Mouse (Mus musculus): ENCODE measurements around the gene Cep19. TPM values are rescaled to one million over a fixed set of nuclear protein-coding genes. Genes with fewer than 3 reads are reported as not detected.

Cep19 gene
- polyA plus RNA-seq, 1 experiment = 6.6 TPM

DNA sequence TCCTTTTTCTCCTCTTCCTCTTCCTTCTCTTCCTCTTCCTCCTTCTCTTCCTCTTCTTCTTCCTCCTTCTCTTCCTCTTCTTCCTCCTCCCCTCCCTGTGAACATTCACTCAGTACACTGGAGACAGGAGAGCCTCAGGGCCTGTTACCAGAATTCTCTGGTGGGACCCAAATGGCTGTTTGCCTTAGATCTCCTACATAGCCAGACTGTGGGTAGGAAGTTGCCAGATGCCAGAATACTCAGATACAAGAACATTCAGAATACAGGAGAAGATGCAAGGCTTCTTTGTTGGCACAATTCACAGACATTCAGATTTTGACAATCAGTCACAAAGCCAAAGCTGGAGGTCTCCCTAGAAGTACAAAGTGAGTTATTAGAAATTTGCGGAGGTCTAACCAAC lies 39.4 kb downstream of the Cep19 start:
- Histone ChIP-seq H3K36me3 (ENCODE audit: control insufficient read depth, insufficient read depth) (no peaks in the 10 kb centered on the region), H3K27me3 (ENCODE audit: control insufficient read depth, insufficient read depth, insufficient read length) (peaks cover 37% of the 10 kb centered on the region), H3K4me3 (no peak overlapping the region), H3ac (ENCODE audit: control insufficient read depth, insufficient read length) (no peak overlapping the region), H3K4me2 (ENCODE audit: low read depth) (no peak overlapping the region), H3K79me2 (ENCODE audit: control insufficient read depth, insufficient read depth) (no peaks in the 10 kb centered on the region)
- TF ChIP-seq MYOD1 (IDR thresholded peaks at IDR 0.05; ENCODE audit: control insufficient read depth in 1 of 3, insufficient read length in 2 of 3, low read depth in 2 of 3) (no peak), CEBPB (IDR thresholded peaks at IDR 0.05; ENCODE audit: insufficient read depth, poor library complexity, severe bottlenecking) (no peak), POLR2AphosphoS2 (IDR thresholded peaks at IDR 0.05; ENCODE audit: insufficient read length, low read depth) (no peak)

DNA sequence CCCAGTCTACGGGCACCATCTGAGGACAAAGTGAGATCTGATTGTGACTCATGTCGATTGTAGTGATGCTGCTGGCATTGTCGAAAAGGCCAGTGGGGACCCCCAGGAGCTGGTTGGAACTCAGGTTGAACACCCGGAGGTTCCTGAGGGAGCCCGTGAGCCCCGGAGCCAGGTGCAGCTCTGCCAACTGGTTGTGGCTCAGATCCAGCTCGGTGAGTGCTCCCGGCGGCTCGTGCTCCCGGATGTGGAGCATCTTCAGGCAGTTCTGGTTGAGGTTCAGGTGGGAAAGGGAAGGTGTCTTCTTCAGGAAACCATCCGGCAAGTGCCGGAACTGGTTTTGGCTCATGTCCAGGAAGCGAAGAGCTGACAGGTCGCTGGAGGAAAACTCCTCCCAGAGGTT lies 44.2 kb downstream of the Cep19 start:
- TF ChIP-seq TCF12 (IDR thresholded peaks at IDR 0.05; ENCODE audit: insufficient read depth, poor library complexity, severe bottlenecking) (no peak), POLR2AphosphoS2 (IDR thresholded peaks at IDR 0.05; ENCODE audit: insufficient read length, low read depth) (no peak), MAX (IDR thresholded peaks at IDR 0.05; ENCODE audit: low read depth) (no peak), REST (IDR thresholded peaks at IDR 0.05; ENCODE audit: insufficient read depth, insufficient read length) (no peak), MYOG (IDR thresholded peaks at IDR 0.05; ENCODE audit: control insufficient read depth in 1 of 3, insufficient read depth in 1 of 3, insufficient read length in 2 of 3, low read depth in 2 of 3) (no peak), POLR2A (IDR thresholded peaks at IDR 0.05; ENCODE audit: insufficient read length, low read depth) (no peak), E2F4 (IDR thresholded peaks at IDR 0.05; ENCODE audit: insufficient read depth) (no peak), SRF (IDR thresholded peaks at IDR 0.05; ENCODE audit: control insufficient read depth, insufficient read length, low read depth) (no peak), MYOD1 (IDR thresholded peaks at IDR 0.05; ENCODE audit: control insufficient read depth in 1 of 3, insufficient read length in 2 of 3, low read depth in 2 of 3) (no peak), USF1 (IDR thresholded peaks at IDR 0.05; ENCODE audit: low read depth) (no peak), CEBPB (IDR thresholded peaks at IDR 0.05; ENCODE audit: insufficient read depth, poor library complexity, severe bottlenecking) (no peak), TCF3 (IDR thresholded peaks at IDR 0.05; ENCODE audit: insufficient read length, low read depth) (no peak)
- Histone ChIP-seq H3ac (ENCODE audit: control insufficient read depth, insufficient read length) (no peak overlapping the region), H3K27me3 (ENCODE audit: control insufficient read depth, insufficient read depth, insufficient read length) (peaks cover 31% of the 10 kb centered on the region), H3K4me3 (no peak overlapping the region), H3K79me2 (ENCODE audit: control insufficient read depth, insufficient read depth) (no peaks in the 10 kb centered on the region), H3K4me2 (ENCODE audit: low read depth) (no peak overlapping the region), H3K36me3 (ENCODE audit: control insufficient read depth, insufficient read depth) (no peaks in the 10 kb centered on the region)

DNA sequence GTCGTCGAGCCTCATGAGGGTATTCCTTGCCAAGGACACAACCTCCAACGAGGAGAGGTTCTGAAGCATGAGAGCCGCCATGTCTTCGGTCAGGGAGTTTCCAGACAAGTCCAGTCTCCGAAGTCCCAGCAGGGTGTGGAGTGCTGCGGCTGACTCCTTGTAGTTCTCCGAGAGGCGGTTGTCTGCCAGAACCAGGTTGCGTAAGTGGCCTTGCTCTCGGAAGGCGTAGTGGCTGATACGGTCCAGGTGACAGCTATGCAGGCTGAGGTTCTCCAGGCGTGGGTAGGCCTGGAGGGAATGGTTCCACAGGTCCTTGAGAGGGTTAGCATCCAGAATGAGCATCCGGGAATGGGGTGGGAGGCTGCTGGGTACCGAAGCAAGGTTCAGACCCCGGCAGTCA lies 45.0 kb downstream of the Cep19 start:
- Histone ChIP-seq H3K36me3 (ENCODE audit: control insufficient read depth, insufficient read depth) (no peaks in the 10 kb centered on the region), H3K79me2 (ENCODE audit: control insufficient read depth, insufficient read depth) (no peaks in the 10 kb centered on the region), H3ac (ENCODE audit: control insufficient read depth, insufficient read length) (no peak overlapping the region), H3K4me3 (no peak overlapping the region), H3K27me3 (ENCODE audit: control insufficient read depth, insufficient read depth, insufficient read length) (peaks cover 23% of the 10 kb centered on the region), H3K4me2 (ENCODE audit: low read depth) (no peak overlapping the region)
- TF ChIP-seq TCF12 (IDR thresholded peaks at IDR 0.05; ENCODE audit: insufficient read depth, poor library complexity, severe bottlenecking) = no peak
- TF ChIP-seq MYOD1 (IDR thresholded peaks at IDR 0.05; ENCODE audit: control insufficient read depth in 1 of 3, insufficient read length in 2 of 3, low read depth in 2 of 3) = no peak
- TF ChIP-seq USF1 (IDR thresholded peaks at IDR 0.05; ENCODE audit: low read depth) = no peak
- no peak for TF ChIP-seq REST (IDR thresholded peaks at IDR 0.05; ENCODE audit: insufficient read depth, insufficient read length)
- TF ChIP-seq TCF3 (IDR thresholded peaks at IDR 0.05; ENCODE audit: insufficient read length, low read depth) = no peak
- TF ChIP-seq SRF (IDR thresholded peaks at IDR 0.05; ENCODE audit: control insufficient read depth, insufficient read length, low read depth) = no peak
- TF ChIP-seq POLR2A (IDR thresholded peaks at IDR 0.05; ENCODE audit: insufficient read length, low read depth) = no peak
- TF ChIP-seq E2F4 (IDR thresholded peaks at IDR 0.05; ENCODE audit: insufficient read depth) = no peak

DNA sequence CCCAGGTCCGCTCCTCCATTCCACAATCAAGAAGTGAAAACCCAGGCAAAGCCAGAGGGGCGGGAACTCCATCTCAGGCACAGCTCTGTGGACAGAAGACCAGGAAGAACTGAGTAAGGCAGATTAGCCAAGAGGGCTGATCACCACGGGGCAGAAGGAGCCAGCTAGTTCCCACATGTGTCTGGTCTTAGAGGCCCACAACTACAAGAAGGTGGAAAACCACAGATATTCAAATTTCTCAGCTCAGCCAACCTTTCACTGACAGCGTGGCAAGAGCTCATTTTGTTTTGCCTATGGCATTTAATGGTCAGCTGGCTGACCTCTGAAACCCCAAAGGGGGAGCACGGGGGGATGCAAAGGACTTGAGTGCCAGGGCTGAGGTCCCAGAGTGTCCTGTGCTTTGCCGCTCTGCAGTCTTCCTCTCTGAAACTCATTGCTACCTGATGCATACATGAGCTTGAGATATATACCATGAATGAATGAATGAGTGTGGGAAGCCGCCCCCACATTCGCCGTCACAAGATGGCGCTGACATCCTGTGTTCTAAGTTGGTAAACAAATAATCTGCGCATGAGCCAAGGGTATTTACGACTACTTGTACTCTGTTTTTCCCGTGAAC lies 48.1 kb downstream of the Cep19 start:
- Histone ChIP-seq H3K79me2 (ENCODE audit: control insufficient read depth, insufficient read depth) (no peaks in the 10 kb centered on the region), H3K4me2 (ENCODE audit: low read depth) (no peak overlapping the region), H3ac (ENCODE audit: control insufficient read depth, insufficient read length) (no peak overlapping the region), H3K27me3 (ENCODE audit: control insufficient read depth, insufficient read depth, insufficient read length) (peaks cover 10% of the 10 kb centered on the region), H3K4me3 (no peak overlapping the region), H3K36me3 (ENCODE audit: control insufficient read depth, insufficient read depth) (no peaks in the 10 kb centered on the region)
- TF ChIP-seq POLR2AphosphoS2 (IDR thresholded peaks at IDR 0.05; ENCODE audit: insufficient read length, low read depth) = no peak
- no peak for TF ChIP-seq POLR2A (IDR thresholded peaks at IDR 0.05; ENCODE audit: insufficient read length, low read depth)
- TF ChIP-seq MAX (IDR thresholded peaks at IDR 0.05; ENCODE audit: low read depth) = no peak
- no peak for TF ChIP-seq CEBPB (IDR thresholded peaks at IDR 0.05; ENCODE audit: insufficient read depth, poor library complexity, severe bottlenecking)
- TF ChIP-seq E2F4 (IDR thresholded peaks at IDR 0.05; ENCODE audit: insufficient read depth) = no peak
- no peak for TF ChIP-seq TCF3 (IDR thresholded peaks at IDR 0.05; ENCODE audit: insufficient read length, low read depth)

DNA sequence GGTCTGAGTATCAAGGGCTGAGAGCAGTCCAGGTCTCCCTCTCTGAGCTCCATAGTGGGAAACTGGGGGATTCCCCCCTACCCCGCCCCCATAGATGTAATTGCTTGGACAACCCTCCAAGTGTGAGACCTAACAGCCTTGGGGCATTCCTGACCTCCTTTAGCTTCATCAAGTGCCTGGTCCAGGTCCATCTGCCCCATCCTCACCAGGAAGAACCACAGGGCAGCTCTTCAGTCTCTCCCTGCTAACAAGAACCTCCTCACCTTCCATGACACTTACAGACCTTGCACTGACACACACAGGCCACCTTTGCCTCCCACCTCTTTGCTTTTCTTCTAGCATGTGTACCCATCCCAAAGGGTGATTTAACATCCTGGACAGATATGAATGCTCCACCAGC lies 54.4 kb downstream of the Cep19 start:
- no peaks in the 10 kb centered on the region for H3K79me2 ChIP-seq (ENCODE audit: control insufficient read depth, insufficient read depth)
- no peak for TF ChIP-seq TCF12 (IDR thresholded peaks at IDR 0.05; ENCODE audit: insufficient read depth, poor library complexity, severe bottlenecking)
- TF ChIP-seq USF1 (IDR thresholded peaks at IDR 0.05; ENCODE audit: low read depth) = no peak
- TF ChIP-seq MYOG (IDR thresholded peaks at IDR 0.05; ENCODE audit: control insufficient read depth in 1 of 3, insufficient read depth in 1 of 3, insufficient read length in 2 of 3, low read depth in 2 of 3) = no peak
- no peak for TF ChIP-seq POLR2A (IDR thresholded peaks at IDR 0.05; ENCODE audit: insufficient read length, low read depth)
- no peak for TF ChIP-seq E2F4 (IDR thresholded peaks at IDR 0.05; ENCODE audit: insufficient read depth)
- no peaks in the 10 kb centered on the region for H3K36me3 ChIP-seq (ENCODE audit: control insufficient read depth, insufficient read depth)
- H3K4me2 ChIP-seq (ENCODE audit: low read depth) = no peak overlapping the region
- H3ac ChIP-seq (ENCODE audit: control insufficient read depth, insufficient read length) = no peak overlapping the region
- peaks cover 22% of the 10 kb centered on the region for H3K27me3 ChIP-seq (ENCODE audit: control insufficient read depth, insufficient read depth, insufficient read length)
- no peak overlapping the region for H3K4me3 ChIP-seq

All from myocyte (in vitro differentiated cells).